Mouse (Mus musculus): ENCODE measurements around the gene Slc16a5. TPM values are rescaled to one million over a fixed set of nuclear protein-coding genes. Genes with fewer than 3 reads are reported as not detected.

Slc16a5 gene
- polyA plus RNA-seq, 1 experiment from 2014 or later = not detected

DNA sequence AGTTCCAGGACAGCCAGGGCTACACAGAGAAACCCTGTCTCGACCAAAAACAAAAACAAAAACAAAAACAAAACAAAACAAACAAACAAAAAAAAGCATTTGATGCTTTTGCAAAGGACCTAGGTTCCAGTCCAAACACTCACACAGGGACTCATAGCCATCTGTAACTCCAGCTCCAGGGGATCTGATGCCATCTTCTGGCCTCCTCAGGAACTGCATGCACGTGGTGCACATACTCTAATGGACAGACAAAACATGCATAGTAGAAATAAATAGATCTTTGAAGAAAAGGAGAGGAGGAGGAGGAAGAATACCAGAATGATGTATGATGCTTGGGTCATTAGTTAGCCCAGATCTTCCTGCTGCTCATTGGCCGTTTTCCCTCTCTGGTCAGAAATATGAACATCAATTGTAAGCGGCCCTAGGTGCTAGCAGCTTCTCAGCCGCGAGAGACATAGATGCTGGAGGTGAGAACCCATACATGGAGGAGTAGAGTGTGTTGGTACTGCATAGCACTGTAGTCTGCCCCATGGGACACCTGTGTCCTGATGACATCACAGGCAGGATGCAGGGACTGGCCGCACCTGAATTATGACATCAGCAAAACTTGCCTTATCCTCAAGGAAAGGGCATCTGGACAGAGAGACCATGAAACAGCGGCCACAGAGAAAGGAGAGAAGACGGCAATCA, 22.2 kb upstream of the Slc16a5 start, which contains the start of gene Trim80:
Gene Trim80 (plus strand): TSS at position 640 of the 690 bp plus-strand sequence.
- Histone ChIP-seq H3K27ac (ENCODE audit: low read depth, low read length) (no peak within 1 kb of the TSS), H3K9ac (ENCODE audit: low read depth, low read length) (no peak within 1 kb of the TSS), H3K27me3 (ENCODE audit: control insufficient read depth, insufficient read depth, low read length) (no peaks in the 10 kb centered on the region), H3K4me3 (ENCODE audit: low read depth, low read length) (no peak within 1 kb of the TSS), H3K4me2 (no peak within 1 kb of the TSS), H3K9me3 (replicated peaks; ENCODE audit: control insufficient read depth, low read length) (peaks cover 4% of the 10 kb centered on the region; the same call in 1 of the 2 replicates), H3K4me1 (ENCODE audit: control insufficient read depth, insufficient read depth, low read length) (peaks cover 9% of the 10 kb centered on the region), H3K36me3 (ENCODE audit: control insufficient read depth, insufficient read depth, low read length) (no peaks in the 10 kb centered on the region)
- 85% methylated on average over 9 of the region's 9 CpGs for WGBS (ENCODE audit: insufficient replicate concordance)
- no peak for ATAC-seq (replicated peaks; ENCODE audit: insufficient number of reproducible peaks, low FRiP score, low TSS enrichment)

DNA sequence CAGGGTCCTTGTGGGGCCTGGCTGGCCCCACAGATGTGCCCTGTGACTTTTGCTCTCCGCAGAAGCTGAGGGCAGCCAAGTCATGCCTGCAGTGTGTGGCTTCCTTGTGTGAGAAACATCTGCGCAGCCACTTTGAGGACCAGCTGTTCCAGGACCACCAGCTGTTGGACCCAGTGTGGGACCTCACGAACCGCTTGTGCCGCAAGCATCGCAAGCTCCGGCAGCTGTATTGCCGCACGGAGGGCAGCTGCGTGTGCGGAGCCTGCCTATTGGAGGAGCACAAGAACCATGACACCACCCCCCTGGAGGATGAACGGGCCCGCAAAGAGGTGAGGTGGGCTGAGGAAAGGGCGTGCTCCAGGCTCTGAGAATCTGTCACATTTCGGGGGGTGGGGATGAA, 20.9 kb upstream of the Slc16a5 start:
- Histone ChIP-seq H3K4me2 (no peak overlapping the region), H3K27ac (ENCODE audit: low read depth, low read length) (no peak overlapping the region), H3K9ac (ENCODE audit: low read depth, low read length) (no peak overlapping the region), H3K36me3 (ENCODE audit: control insufficient read depth, insufficient read depth, low read length) (no peaks in the 10 kb centered on the region), H3K4me1 (ENCODE audit: control insufficient read depth, insufficient read depth, low read length) (peaks cover 3% of the 10 kb centered on the region), H3K4me3 (ENCODE audit: low read depth, low read length) (no peak overlapping the region), H3K9me3 (replicated peaks; ENCODE audit: control insufficient read depth, low read length) (peaks cover 4% of the 10 kb centered on the region; the same call in 1 of the 2 replicates), H3K27me3 (ENCODE audit: control insufficient read depth, insufficient read depth, low read length) (no peaks in the 10 kb centered on the region)
- no peak for ATAC-seq (replicated peaks; ENCODE audit: insufficient number of reproducible peaks, low FRiP score, low TSS enrichment)
- 47% methylated on average over 15 of the region's 15 CpGs for WGBS (ENCODE audit: insufficient replicate concordance)

DNA sequence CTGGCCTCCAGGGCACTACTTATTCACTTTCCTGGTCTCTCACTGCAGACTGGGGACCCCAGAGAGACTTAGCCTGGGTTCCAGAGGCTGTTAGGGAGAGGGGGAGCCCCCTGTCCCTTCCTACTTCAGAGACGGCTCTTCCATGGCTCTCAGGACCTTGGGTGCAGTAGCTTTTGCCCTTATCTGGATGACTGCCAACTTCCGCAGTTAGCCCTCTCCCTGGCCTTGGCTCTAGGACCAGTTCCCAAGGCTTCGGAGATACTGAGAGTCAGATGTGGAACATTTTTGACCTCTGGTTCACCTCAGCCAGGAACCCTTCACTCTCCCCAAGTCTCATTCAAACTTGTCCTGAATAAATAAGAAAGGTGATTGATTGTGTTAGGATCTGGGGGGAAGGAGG, 15.4 kb upstream of the Slc16a5 start:
- Histone ChIP-seq H3K4me3 (ENCODE audit: low read depth, low read length) (no peak overlapping the region), H3K4me1 (ENCODE audit: control insufficient read depth, insufficient read depth, low read length) (peaks cover 21% of the 10 kb centered on the region), H3K27me3 (ENCODE audit: control insufficient read depth, insufficient read depth, low read length) (no peaks in the 10 kb centered on the region), H3K36me3 (ENCODE audit: control insufficient read depth, insufficient read depth, low read length) (no peaks in the 10 kb centered on the region), H3K9me3 (replicated peaks; ENCODE audit: control insufficient read depth, low read length) (no peaks in the 10 kb centered on the region), H3K9ac (ENCODE audit: low read depth, low read length) (peak overlapping the region; percentile 31; the same call in 1 of the 2 replicates), H3K27ac (ENCODE audit: low read depth, low read length) (peak overlapping the region; percentile 24), H3K4me2 (no peak overlapping the region)
- no peak; the same call in 1 of the 2 replicates for ATAC-seq (replicated peaks; ENCODE audit: insufficient number of reproducible peaks, low FRiP score, low TSS enrichment)
- 16% methylated on average over 3 of the region's 3 CpGs for WGBS (ENCODE audit: insufficient replicate concordance)

DNA sequence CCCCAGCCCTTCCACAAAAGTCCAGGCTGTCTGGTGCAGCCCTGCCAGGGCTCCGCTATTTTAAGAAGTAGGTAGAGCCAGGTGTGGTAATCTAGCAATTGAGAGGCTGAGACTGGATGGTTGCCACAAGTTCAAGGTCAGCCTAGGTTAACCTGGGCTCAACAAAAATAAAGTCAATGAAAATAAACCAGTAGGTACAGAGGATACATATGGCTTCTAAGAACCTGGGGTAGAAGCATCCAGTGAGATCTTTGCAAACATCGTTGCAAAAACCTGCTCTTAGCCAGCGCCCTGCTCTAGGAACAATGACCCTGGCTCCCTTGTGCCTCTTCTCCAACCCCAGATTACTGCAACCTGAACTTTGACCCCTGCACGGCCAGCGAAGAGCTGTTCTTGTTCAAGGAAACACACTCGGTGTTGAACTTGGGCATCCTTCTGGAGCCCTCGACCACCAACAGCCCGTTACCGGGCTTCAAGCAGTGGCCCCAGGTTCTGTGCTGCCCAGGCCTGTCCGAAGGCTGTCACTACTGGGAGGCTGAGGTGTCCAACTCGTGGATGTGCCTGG, 14.9 kb upstream of the Slc16a5 start:
- no peak overlapping the region for H3K4me2 ChIP-seq
- 76% methylated on average over 11 of the region's 11 CpGs for WGBS (ENCODE audit: insufficient replicate concordance)
- no peaks in the 10 kb centered on the region for H3K9me3 ChIP-seq (replicated peaks; ENCODE audit: control insufficient read depth, low read length)
- H3K27me3 ChIP-seq (ENCODE audit: control insufficient read depth, insufficient read depth, low read length) = no peaks in the 10 kb centered on the region
- H3K27ac ChIP-seq (ENCODE audit: low read depth, low read length) = no peak overlapping the region; the same call in 1 of the 2 replicates
- H3K36me3 ChIP-seq (ENCODE audit: control insufficient read depth, insufficient read depth, low read length) = no peaks in the 10 kb centered on the region
- peaks cover 21% of the 10 kb centered on the region for H3K4me1 ChIP-seq (ENCODE audit: control insufficient read depth, insufficient read depth, low read length)
- no peak overlapping the region for H3K9ac ChIP-seq (ENCODE audit: low read depth, low read length)
- no peak overlapping the region for H3K4me3 ChIP-seq (ENCODE audit: low read depth, low read length)
- ATAC-seq (replicated peaks; ENCODE audit: insufficient number of reproducible peaks, low FRiP score, low TSS enrichment) = no peak

DNA sequence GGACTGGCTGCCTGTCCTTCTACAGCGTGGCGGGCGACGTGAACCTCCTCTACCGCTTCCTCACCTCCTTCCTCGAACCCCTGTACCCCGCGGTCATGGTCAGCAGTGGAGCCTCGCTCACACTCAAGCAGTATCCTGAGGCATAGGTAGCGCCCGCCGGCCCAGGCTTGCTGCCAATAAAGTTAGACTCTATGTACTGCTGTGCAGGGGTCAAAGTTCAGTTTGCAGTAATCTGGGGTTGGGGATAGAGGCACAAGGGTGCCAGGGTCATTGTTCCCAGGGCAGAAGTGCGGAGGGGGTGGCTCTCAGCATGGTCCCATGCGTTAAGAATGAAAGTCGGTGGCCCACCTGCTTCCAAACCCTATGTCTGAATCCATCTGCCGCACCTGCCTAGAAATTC, 14.2 kb upstream of the Slc16a5 start:
- Histone ChIP-seq H3K4me1 (ENCODE audit: control insufficient read depth, insufficient read depth, low read length) (peaks cover 21% of the 10 kb centered on the region), H3K4me2 (no peak overlapping the region), H3K27ac (ENCODE audit: low read depth, low read length) (no peak overlapping the region), H3K27me3 (ENCODE audit: control insufficient read depth, insufficient read depth, low read length) (no peaks in the 10 kb centered on the region), H3K36me3 (ENCODE audit: control insufficient read depth, insufficient read depth, low read length) (no peaks in the 10 kb centered on the region), H3K9ac (ENCODE audit: low read depth, low read length) (no peak overlapping the region), H3K9me3 (replicated peaks; ENCODE audit: control insufficient read depth, low read length) (no peaks in the 10 kb centered on the region), H3K4me3 (ENCODE audit: low read depth, low read length) (no peak overlapping the region)
- WGBS (ENCODE audit: insufficient replicate concordance) = 86% methylated on average over 16 of the region's 16 CpGs
- no peak for ATAC-seq (replicated peaks; ENCODE audit: insufficient number of reproducible peaks, low FRiP score, low TSS enrichment)

DNA sequence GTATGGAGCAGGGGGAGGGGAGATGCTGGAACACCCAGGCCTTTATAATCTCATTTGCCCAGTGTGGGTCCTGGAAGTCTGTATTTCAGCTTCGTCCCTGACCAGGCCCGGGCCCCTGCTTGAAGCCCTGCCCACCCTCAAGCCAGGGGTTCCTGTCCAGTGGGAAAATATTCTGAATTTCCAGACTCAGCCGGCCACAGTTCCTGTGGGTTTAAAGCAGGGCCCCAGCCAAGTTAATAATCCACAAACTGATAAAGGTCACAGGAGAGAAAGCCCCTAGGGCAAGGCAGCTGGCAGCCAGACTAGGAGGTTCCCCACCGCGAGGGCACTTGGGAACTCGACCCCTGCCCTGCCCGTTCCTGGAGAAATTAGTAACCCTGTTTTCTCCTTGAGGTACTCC, 13.3 kb upstream of the Slc16a5 start:
- Histone ChIP-seq H3K4me2 (no peak overlapping the region), H3K27me3 (ENCODE audit: control insufficient read depth, insufficient read depth, low read length) (no peaks in the 10 kb centered on the region), H3K9me3 (replicated peaks; ENCODE audit: control insufficient read depth, low read length) (no peaks in the 10 kb centered on the region), H3K4me1 (ENCODE audit: control insufficient read depth, insufficient read depth, low read length) (peaks cover 23% of the 10 kb centered on the region), H3K4me3 (ENCODE audit: low read depth, low read length) (no peak overlapping the region), H3K27ac (ENCODE audit: low read depth, low read length) (no peak overlapping the region), H3K9ac (ENCODE audit: low read depth, low read length) (no peak overlapping the region), H3K36me3 (ENCODE audit: control insufficient read depth, insufficient read depth, low read length) (no peaks in the 10 kb centered on the region)
- no peak for ATAC-seq (replicated peaks; ENCODE audit: insufficient number of reproducible peaks, low FRiP score, low TSS enrichment)
- 59% methylated on average over 7 of the region's 7 CpGs for WGBS (ENCODE audit: insufficient replicate concordance)

DNA sequence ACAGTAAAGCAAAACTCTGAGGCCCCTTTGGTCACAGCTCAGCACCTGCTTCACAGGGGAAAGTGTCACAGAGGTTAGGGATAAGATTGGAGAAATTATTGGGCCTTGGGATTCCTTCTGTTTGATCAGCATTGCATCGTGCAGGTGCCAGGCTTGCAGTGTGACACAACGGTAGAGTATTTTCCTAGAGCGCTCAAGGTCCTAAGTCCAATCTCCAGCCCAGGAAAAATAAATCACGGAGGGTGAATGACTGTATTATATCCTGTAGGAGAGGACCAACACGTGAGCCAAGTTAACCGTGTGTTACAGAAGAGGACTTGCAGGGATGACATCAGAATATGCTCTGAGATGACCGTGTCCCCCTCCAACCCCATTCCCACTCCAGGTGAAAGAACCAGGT, 12.1 kb upstream of the Slc16a5 start:
- Histone ChIP-seq H3K9me3 (replicated peaks; ENCODE audit: control insufficient read depth, low read length) (no peaks in the 10 kb centered on the region), H3K36me3 (ENCODE audit: control insufficient read depth, insufficient read depth, low read length) (no peaks in the 10 kb centered on the region), H3K4me2 (no peak overlapping the region), H3K9ac (ENCODE audit: low read depth, low read length) (no peak overlapping the region), H3K27ac (ENCODE audit: low read depth, low read length) (no peak overlapping the region), H3K4me3 (ENCODE audit: low read depth, low read length) (no peak overlapping the region), H3K27me3 (ENCODE audit: control insufficient read depth, insufficient read depth, low read length) (no peaks in the 10 kb centered on the region), H3K4me1 (ENCODE audit: control insufficient read depth, insufficient read depth, low read length) (peaks cover 23% of the 10 kb centered on the region)
- WGBS (ENCODE audit: insufficient replicate concordance) = 79% methylated on average over 7 of the region's 7 CpGs
- ATAC-seq (replicated peaks; ENCODE audit: insufficient number of reproducible peaks, low FRiP score, low TSS enrichment) = no peak

DNA sequence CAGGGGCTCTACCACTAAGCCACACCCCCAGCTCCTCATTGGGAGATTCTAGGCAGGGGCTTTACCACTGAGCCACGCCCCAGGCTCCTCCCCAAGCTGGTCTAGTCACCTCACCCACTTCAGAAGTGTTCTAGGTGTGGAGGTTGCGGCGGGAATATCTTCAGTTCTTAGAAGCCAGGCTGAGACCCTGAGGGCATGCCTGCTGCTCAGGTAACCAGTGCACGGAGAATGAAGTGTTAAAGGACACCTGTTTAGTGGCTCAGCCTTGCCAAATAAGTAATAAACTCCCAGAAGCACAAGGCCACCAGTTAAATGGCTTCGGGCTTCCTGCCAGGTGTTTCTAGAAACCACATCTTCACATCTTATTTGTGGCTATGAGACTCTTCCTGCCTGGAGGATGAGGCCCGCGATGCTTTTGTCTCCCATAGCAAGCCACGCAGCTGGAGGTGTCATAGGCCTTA, 10.5 kb upstream of the Slc16a5 start:
- peaks cover 16% of the 10 kb centered on the region for H3K4me1 ChIP-seq (ENCODE audit: control insufficient read depth, insufficient read depth, low read length)

More for the DNA sequence above, 10.5 kb upstream of the Slc16a5 start:
- WGBS (ENCODE audit: insufficient replicate concordance) = 83% methylated on average over 8 of the region's 8 CpGs
- ATAC-seq (replicated peaks; ENCODE audit: insufficient number of reproducible peaks, low FRiP score, low TSS enrichment) = no peak
- Histone ChIP-seq H3K36me3 (ENCODE audit: control insufficient read depth, insufficient read depth, low read length) (no peaks in the 10 kb centered on the region), H3K4me3 (ENCODE audit: low read depth, low read length) (no peak overlapping the region), H3K27me3 (ENCODE audit: control insufficient read depth, insufficient read depth, low read length) (no peaks in the 10 kb centered on the region), H3K27ac (ENCODE audit: low read depth, low read length) (no peak overlapping the region), H3K9ac (ENCODE audit: low read depth, low read length) (no peak overlapping the region), H3K4me2 (no peak overlapping the region), H3K9me3 (replicated peaks; ENCODE audit: control insufficient read depth, low read length) (no peaks in the 10 kb centered on the region)

Measured in heart, embryonic 11.5 days (tissue).